Mouse (Mus musculus) brain, embryonic 18.5 days (tissue): ENCODE data around the gene Ctcfl.

Experiments
- DNase-seq: peaks from one replicate; pipeline ENCODE4 v3.0.0-alpha.2; 2012; ENCODE audit warnings: low read depth, low spot score

Gene Ctcfl

GRCm38 (mm10) chr2:173048041-173048745 is 71.1 kb downstream of the Ctcfl start:
- no peak for DNase-seq

- no peak for DNase-seq
Observed at GRCm38 (mm10) chr2:173047471-173047870, 71.9 kb downstream of the Ctcfl start.

- DNase-seq, result no peak
Observed at GRCm38 (mm10) chr2:173046582-173047297, 72.6 kb downstream of the Ctcfl start.

GRCm38 (mm10) chr2:173044198-173044970 is 74.9 kb downstream of the Ctcfl start:
- DNase-seq, result no peak
